Mouse (Mus musculus) liver, embryonic 11.5 days (tissue): ENCODE results near the gene Gm20605. TPM values are rescaled to one million over a fixed set of nuclear protein-coding genes. Genes with fewer than 3 reads are reported as not detected.
A peak's percentile ranks its signal among the peaks of the same experiment; 100 is the strongest.
"Not testable (repeated sequence)": the region's sequence is repeated elsewhere in the genome, so short reads cannot be mapped to it uniquely, and the experiment has no call there.

Experiments used
- ATAC-seq: fragments of 200-750 bp; cut with Nextera tagmentation; replicated peaks from 2 replicates; pipeline ENCODE4 v1.8.0; 2017; ENCODE audit warnings: moderate number of reproducible peaks, mild to moderate bottlenecking, moderate TSS enrichment, moderate library complexity; ENCODE audit not compliant: low FRiP score
- DNase-seq: peaks from one replicate; pipeline ENCODE4 v3.0.0-alpha.2; 2017; ENCODE audit warnings: low spot score
- H3K27ac ChIP-seq: fragments of 300-500 bp; sonication (generic); 2 replicates; pipeline ENCODE4 v1.5.1; 2014; ENCODE audit warnings: mild to moderate bottlenecking, low read depth, low read length, control low read depth
- H3K27me3 ChIP-seq: fragments of 300-500 bp; sonication (generic); replicated peaks from 2 replicates; pipeline ENCODE4 v1.6.1; 2014; ENCODE audit warnings: low read length, mixed read lengths; ENCODE audit not compliant: control insufficient read depth, insufficient read depth
- H3K36me3 ChIP-seq: fragments of 300-500 bp; sonication (generic); 2 replicates; pipeline ENCODE4 v1.6.1; 2014; ENCODE audit warnings: mild to moderate bottlenecking, low read length, moderate library complexity, mixed read lengths; ENCODE audit not compliant: control insufficient read depth, insufficient read depth
- H3K4me1 ChIP-seq: fragments of 300-500 bp; sonication (generic); replicated peaks from 2 replicates; pipeline ENCODE4 v1.6.1; 2014; ENCODE audit warnings: low read length, mixed read lengths; ENCODE audit not compliant: control insufficient read depth, insufficient read depth
- H3K4me2 ChIP-seq: fragments of 300-500 bp; sonication (generic); 2 replicates; pipeline ENCODE4 v1.6.1; 2014; ENCODE audit warnings: mild to moderate bottlenecking, control low read depth, moderate library complexity
- H3K4me3 ChIP-seq: fragments of 300-500 bp; sonication (generic); 2 replicates; pipeline ENCODE4 v1.5.1; 2014; ENCODE audit warnings: low read depth, low read length, control low read depth
- H3K9ac ChIP-seq: fragments of 300-500 bp; sonication (generic); 2 replicates; pipeline ENCODE4 v1.6.1; 2014; ENCODE audit warnings: low read depth, low read length, control low read depth
- H3K9me3 ChIP-seq: fragments of 300-500 bp; sonication (generic); 2 replicates; pipeline ENCODE4 v1.6.1; 2016; ENCODE audit warnings: low read length, inconsistent platforms, mixed read lengths; ENCODE audit not compliant: control insufficient read depth
- WGBS: fragments of 180-500 bp; shearing (Covaris S2); extraction: QIAGEN DNeasy Blood & Tissue Kit; methylation state at CpG from one replicate; pipeline ENCODE4 v1.1.7; 2014; 5-methylcytosine and 5-hydroxymethylcytosine counted together
- polyA plus RNA-seq: library from polyadenylated mRNA; unstranded; fragments of >200 nt; fragmentation: Nextera tagmentation; extraction: Ambion mirVana; gene quantifications from 2 replicates; pipeline ENCODE4 v1.2.1, GENCODE M21; 2014

The Gm20605 gene
- polyA plus RNA-seq, 1 experiment from 2014 or later, result 13.2 TPM

DNA sequence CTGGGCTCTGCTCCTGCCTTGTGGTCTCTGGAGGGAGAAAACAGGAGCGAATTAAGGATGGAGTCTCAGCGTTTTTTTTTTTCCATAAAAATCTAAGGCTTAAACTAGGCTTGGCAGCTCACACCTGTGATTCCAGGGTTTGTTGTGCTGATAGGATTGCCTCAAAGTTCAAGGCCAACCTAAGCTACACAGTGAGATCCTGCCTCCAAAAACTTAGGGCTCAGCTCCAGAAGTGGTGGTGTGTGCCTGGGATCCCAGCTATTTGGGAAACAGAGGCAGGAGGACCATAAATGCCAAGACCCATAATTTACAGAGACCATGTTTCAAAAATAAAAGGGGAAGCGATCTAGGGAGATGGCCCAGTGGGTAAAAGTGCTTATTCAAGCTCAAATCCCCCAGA, 19.7 kb upstream of the Gm20605 start:
- Histone ChIP-seq H3K4me1 (peaks cover 34% of the 10 kb centered on the region), H3K9ac (no peak overlapping the region), H3K27ac (no peak overlapping the region)

DNA sequence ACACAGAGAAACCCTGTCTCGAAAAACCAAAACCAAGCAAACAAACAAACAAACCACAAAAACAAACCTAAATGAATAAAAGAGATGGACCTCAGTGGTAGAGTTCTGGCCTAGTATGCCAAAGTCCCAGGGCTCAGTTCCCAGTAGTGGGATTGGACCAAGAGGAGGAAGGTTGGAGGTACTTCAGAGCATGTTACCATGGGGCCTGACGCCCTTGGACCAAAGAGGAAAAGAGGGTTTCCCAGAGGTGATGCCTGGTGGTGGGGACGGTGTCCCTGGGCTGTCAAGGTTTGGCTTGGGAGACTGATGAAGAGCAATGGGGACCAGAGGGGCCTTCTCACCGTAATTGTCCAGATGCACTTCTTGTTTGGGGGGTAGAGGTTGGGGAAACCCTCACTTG, 18.9 kb upstream of the Gm20605 start:
- Histone ChIP-seq H3K4me3 (peak overlapping the region; percentile 28), H3K36me3 (peaks cover 7% of the 10 kb centered on the region; the same call in 1 of the 2 replicates), H3K9me3 (no peaks in the 10 kb centered on the region), H3K9ac (0 out of 2 replicates have a peak overlapping the region, but pooled peaks have one; percentile 3), H3K4me2 (peak overlapping the region; percentile 56), H3K27me3 (peaks cover 7% of the 10 kb centered on the region), H3K27ac (no peak overlapping the region), H3K4me1 (peaks cover 32% of the 10 kb centered on the region)
- no peak for DNase-seq
- ATAC-seq, result no peak
- 60% methylated on average over 4 of the region's 4 CpGs for WGBS

More for the DNA sequence above, 19.7 kb upstream of the Gm20605 start:
- DNase-seq (no peak), ATAC-seq (no peak)
- Histone ChIP-seq H3K36me3 (peaks cover 7% of the 10 kb centered on the region; the same call in 1 of the 2 replicates), H3K27me3 (peaks cover 7% of the 10 kb centered on the region), H3K4me2 (no peak overlapping the region), H3K4me3 (no peak overlapping the region), H3K9me3 (no peaks in the 10 kb centered on the region)
- 67% methylated on average over 3 of the region's 3 CpGs for WGBS

DNA sequence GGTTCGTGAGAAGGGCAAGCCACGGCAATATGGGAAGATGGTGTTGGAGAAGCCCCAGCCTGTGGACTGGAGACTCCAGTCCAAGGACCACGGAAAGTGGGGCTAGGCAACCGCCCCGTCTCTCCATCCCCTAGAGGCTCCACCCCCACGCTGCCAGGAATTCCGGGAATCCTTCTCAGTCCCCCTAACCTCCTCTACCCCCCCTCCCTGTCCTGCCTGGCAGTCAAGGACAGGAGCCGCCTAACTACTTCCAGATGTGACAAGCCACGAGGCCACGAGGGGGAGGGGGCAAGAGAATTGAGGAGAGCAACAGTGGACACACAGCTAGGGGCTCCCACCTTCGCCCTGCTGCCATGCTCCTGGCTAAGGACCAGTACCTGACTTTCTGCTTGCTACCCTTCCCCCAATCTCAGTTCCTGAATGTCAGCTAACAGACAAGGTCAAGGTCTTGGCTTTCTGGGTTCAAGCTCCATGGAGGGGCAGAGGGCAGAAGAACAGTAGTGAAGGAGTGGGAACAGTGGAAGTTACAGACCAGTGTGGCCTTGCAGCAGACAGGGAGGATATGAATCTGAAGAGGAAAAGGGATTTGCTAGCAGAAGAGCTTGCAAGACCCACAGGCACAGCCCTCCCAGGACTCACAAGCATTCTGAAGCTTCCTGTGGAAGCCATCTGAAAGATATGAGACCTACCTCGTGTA, 18.3 kb upstream of the Gm20605 start:
- DNase-seq, result peak; percentile 55
- H3K4me3 ChIP-seq, result peak overlapping the region; percentile 28
- H3K4me2 ChIP-seq, result peak overlapping the region; percentile 56
- peaks cover 28% of the 10 kb centered on the region for H3K4me1 ChIP-seq
- H3K27me3 ChIP-seq, result peaks cover 7% of the 10 kb centered on the region
- H3K9ac ChIP-seq, result peak overlapping the region; percentile 50; the same call in 1 of the 2 replicates
- peak overlapping the region; percentile 79 for H3K27ac ChIP-seq
- WGBS, result 21% methylated on average over 11 of the region's 12 CpGs
- peaks cover 5% of the 10 kb centered on the region; the same call in 1 of the 2 replicates for H3K36me3 ChIP-seq
- ATAC-seq, result 0 out of 2 replicates have a peak, but pooled peaks have one; percentile 21
- no peaks in the 10 kb centered on the region for H3K9me3 ChIP-seq

DNA sequence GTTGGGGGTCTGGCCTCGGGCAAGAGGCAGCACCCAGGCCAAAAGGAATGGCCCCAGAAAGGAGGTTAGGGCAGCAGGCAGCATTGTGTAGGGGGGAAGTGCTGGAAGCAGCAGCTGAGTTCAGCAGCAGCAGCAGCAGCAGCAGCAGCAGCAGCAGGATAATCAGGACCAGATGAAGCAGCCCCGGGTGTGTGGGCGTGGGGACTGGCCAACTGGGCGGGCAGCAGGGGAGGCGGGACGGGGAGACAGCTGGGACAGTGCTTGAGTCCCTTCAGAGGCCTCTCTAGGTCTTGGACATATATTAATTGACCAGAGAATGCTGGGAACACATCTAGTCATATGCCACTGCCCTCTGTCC, 17.8 kb upstream of the Gm20605 start:
- peaks cover 7% of the 10 kb centered on the region for H3K27me3 ChIP-seq
- WGBS, result 9% methylated on average over 6 of the region's 6 CpGs
- H3K4me3 ChIP-seq, result peak overlapping the region; percentile 28
- peak overlapping the region; percentile 79 for H3K27ac ChIP-seq
- DNase-seq, result peak; percentile 60
- peak overlapping the region; percentile 50; the same call in 1 of the 2 replicates for H3K9ac ChIP-seq
- no peaks in the 10 kb centered on the region for H3K9me3 ChIP-seq
- ATAC-seq, result no peak; the same call in 1 of the 2 replicates
- peaks cover 25% of the 10 kb centered on the region for H3K4me1 ChIP-seq
- peak overlapping the region; percentile 56 for H3K4me2 ChIP-seq
- H3K36me3 ChIP-seq, result 0 out of 2 replicates have a peak, but pooled peaks cover 3% of the 10 kb centered on the region

DNA sequence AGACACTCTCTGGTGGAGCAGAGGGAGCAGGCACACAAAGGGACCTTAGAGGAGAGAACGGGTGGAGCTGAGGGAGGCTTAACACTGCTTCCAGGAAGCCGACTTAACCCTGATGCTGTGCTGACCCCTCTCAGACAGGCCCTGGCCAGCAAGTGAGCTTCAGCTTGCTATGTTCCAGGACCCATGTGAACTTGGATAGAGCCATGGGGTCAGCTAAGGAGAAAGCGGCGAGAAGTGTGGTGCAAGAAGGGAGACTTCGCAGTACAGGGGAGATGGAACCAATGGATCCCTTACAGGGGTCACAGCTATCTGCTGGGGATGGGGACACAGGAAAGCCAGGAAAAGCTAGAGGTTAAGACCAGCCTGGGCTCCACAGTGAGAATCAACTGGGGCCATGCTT, 15.9 kb upstream of the Gm20605 start:
- peaks cover 3% of the 10 kb centered on the region for H3K27me3 ChIP-seq
- DNase-seq, result no peak
- no peak overlapping the region for H3K4me2 ChIP-seq
- H3K4me3 ChIP-seq, result no peak overlapping the region
- H3K4me1 ChIP-seq, result peaks cover 21% of the 10 kb centered on the region
- ATAC-seq, result no peak
- no peaks in the 10 kb centered on the region for H3K9me3 ChIP-seq
- H3K36me3 ChIP-seq, result no peaks in the 10 kb centered on the region
- WGBS, result 67% methylated on average over 5 of the region's 5 CpGs
- no peak overlapping the region; the same call in 1 of the 2 replicates for H3K27ac ChIP-seq
- no peak overlapping the region for H3K9ac ChIP-seq

DNA sequence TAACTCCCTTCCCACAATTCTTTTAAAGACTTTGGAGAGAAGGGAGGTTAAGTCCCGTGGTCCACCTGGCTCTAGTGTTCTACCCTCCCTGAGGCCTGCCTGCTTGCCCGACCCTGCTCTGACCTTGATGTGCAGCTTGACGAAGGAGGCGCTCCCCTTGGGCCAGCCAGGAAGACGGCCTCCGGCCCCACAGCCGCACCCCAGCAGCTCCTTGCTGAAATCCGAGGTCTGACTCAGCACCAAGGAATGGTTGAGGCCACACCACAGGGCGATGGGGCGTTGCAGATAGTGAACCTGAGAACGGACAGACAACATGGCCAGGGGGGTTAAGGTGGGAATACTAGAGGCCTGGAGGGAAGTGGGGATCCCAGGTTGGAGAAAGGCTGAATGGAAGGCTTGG, 15.4 kb upstream of the Gm20605 start, which contains the start of gene Pcolce:
Pcolce (minus strand) TSS at position 235 of the 400 bp plus-strand sequence.
- no peak for DNase-seq
- Histone ChIP-seq H3K4me1 (peaks cover 17% of the 10 kb centered on the region), H3K27ac (no peak within 1 kb of the TSS; the same call in 1 of the 2 replicates), H3K4me2 (no peak within 1 kb of the TSS), H3K27me3 (peaks cover 3% of the 10 kb centered on the region; the same call in 1 of the 2 replicates), H3K9me3 (no peaks in the 10 kb centered on the region), H3K36me3 (no peaks in the 10 kb centered on the region), H3K4me3 (no peak within 1 kb of the TSS), H3K9ac (no peak within 1 kb of the TSS)
- WGBS, result 36% methylated on average over 11 of the region's 11 CpGs
- ATAC-seq, result no peak

DNA sequence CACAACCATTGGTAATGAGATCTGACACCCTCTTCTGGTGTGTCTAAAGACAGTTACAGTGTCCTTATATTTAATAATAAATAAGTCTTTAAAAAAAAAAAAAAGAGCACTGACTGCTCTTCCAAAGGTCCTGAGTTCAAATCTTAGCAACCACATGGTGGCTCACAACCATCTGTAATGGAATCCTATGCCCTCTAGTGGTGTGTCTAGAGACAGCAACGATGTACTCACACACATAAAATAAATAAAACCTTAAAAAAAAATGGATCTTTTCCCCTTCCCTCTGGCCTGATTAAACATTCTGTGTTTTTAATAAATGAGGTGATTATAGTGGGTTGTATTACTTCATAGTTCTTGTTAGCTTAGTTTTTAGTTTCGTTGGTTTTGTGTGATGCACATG, 14.1 kb upstream of the Gm20605 start:
- not testable (repeated sequence) for H3K4me2 ChIP-seq, H3K4me3 ChIP-seq, H3K27me3 ChIP-seq, DNase-seq, H3K9ac ChIP-seq, H3K9me3 ChIP-seq, ATAC-seq, H3K36me3 ChIP-seq, H3K27ac ChIP-seq
- H3K4me1 ChIP-seq, result peaks cover 13% of the 10 kb centered on the region
- 86% methylated on average over 2 of the region's 2 CpGs for WGBS

DNA sequence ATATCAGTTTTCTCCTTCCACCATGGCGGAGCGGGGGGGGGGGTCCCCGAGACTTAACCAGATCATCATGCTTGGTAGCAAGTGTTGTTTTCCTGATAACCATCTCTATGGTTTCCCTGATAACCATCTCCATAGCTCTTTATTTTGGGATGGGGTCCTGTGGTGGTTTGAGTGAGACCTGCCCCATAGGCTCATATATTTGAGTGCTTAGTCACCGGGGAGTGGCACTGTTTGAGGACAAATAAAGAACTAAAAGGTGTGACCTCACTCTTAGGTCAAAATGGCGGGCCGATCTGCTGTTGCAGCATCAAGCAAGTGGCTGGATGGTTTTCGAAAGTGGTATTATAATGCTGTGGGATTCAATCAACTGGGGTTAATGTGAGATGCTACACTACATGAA, 13.6 kb upstream of the Gm20605 start:
- DNase-seq (no peak), ATAC-seq (no peak)
- no peak overlapping the region for H3K4me2 ChIP-seq
- H3K9me3 ChIP-seq, result no peaks in the 10 kb centered on the region
- H3K9ac ChIP-seq, result no peak overlapping the region
- no peaks in the 10 kb centered on the region for H3K36me3 ChIP-seq
- no peaks in the 10 kb centered on the region; the same call in 1 of the 2 replicates for H3K27me3 ChIP-seq
- H3K4me3 ChIP-seq, result no peak overlapping the region
- H3K4me1 ChIP-seq, result peaks cover 13% of the 10 kb centered on the region
- 80% methylated on average over 7 of the region's 7 CpGs for WGBS
- H3K27ac ChIP-seq, result no peak overlapping the region
